Mouse (Mus musculus) frontal cortex, adult 2 months (tissue): ENCODE results near the gene Olfr1271. TPM values are rescaled to one million over a fixed set of nuclear protein-coding genes. Genes with fewer than 3 reads are reported as not detected.
"Not testable (repeated sequence)": the region's sequence is repeated elsewhere in the genome, so short reads cannot be mapped to it uniquely, and the experiment has no call there.

ENCODE experiments used
- DNase-seq, 2 experiments: peaks; one replicate each; pipeline ENCODE4 v3.0.0; 2022; ENCODE audit warnings: low spot score in 1 of 2; ENCODE audit errors: extremely low spot score in 1 of 2
- polyA plus RNA-seq: library from polyadenylated mRNA; depleted of rRNA; stranded (reverse); fragments of >200 nt; gene quantifications from 2 replicates; pipeline ENCODE4 v1.2.3, GENCODE M21; 2012; rRNA removed

Gene Olfr1271
- 0.02 TPM in 1 of 2 replicates, not detected in the other for polyA plus RNA-seq

DNA sequence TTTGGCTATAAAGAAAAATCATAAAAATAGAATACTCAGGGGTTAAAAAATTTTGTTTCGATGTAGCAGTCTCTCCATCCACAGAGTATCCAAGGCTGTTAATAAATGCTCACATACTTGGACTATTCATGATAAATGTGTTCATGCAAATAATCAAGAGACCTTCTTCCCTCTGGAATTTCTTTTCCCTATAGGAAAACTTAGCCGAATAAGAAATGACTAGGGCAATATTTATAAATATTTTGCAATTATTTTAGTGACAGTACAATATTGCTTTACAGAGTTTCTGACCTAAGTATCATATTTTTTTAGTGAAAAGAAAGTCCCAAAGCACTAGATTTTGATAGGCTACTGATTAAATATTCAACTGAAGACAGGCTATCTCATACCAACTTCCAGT lies at the start of gene Olfr1271:
Olfr1271 (minus strand) TSS at position 101 of the 400 bp plus-strand sequence.
- no peak for DNase-seq

DNA sequence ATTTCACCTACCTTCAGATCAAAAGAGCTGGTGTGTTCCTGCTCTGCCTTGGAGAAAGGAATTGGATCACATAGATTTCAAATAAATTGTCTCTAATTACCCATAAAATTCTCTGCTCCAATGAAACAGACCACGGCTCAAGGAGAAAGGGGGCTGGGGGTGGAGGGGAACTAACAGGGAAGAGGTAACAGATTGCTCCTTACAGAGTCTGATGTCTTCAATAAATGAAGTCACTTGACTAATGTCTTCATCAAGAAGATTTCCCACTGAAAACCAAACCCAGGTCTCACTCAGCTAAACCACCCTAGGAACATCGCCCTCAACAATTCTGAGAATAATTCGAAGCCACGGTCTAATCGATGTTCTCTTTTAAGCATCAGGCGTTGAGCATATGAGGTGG lies 21.9 kb upstream of the Olfr1271 start, which contains the start of gene Olfr1272:
Olfr1272 (minus strand) TSS at position 101 of the 400 bp plus-strand sequence.
- DNase-seq = no peak

DNA sequence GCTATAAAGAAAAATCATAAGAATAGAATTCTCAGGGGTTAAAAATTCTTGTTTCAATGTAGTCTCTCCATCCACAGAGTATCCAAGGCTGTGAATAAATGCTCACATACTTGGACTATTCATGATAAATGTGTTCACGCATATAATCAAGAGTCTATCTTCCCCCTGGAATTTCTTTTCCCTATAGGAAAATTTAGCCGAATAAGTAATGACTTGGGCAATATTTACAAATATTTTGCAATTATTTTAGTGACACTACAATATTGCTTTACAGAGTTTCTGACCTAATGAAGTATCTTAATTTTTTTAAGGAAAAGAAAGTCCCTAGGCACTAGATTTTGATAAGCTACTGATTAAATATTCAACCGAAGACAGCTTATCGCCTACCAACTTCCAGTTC lies 13.3 kb downstream of the Olfr1271 start, which contains the start of gene Olfr142:
Olfr142 (minus strand) TSS at position 101 of the 400 bp plus-strand sequence.
- no peak for DNase-seq

DNA sequence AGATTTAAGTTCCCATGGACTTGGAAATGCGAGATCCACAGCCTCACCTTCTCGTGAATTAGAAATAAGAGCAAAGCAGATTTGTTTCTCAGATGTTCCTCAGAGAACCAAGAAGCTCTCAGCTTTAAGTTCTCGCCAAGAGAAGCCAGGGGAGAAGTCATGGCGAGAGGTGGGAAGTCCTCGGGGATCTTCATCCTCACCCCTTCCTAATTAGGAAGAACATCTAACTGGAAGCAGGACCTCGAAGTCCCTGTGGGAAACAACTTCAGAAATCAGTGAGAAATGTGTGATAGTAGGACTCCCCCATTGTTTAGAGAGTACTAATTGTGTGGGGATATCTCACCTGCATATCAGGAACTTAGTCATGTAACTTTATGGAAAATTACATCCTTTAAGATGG lies 46.4 kb downstream of the Olfr1271 start, which contains the start of gene Olfr1506:
Olfr1506 (minus strand) TSS at position 101 of the 400 bp plus-strand sequence.
- DNase-seq = not testable (repeated sequence)

Other genes starting within 250 kb of the Olfr1271 start
- gene Olfr1264, start 245.5 kb downstream of the Olfr1271 start, polyA plus RNA-seq = not detected in 2 replicates
- gene Olfr1265, start 235.7 kb downstream of the Olfr1271 start, polyA plus RNA-seq = not detected in 2 replicates
- gene Olfr140, start 207.4 kb downstream of the Olfr1271 start, polyA plus RNA-seq = not detected in 2 replicates
- gene Olfr1269, start 149.6 kb downstream of the Olfr1271 start, polyA plus RNA-seq = not detected in 2 replicates
- 0.71 and 1.3 TPM in 2 replicates for gene Olfr32, start 128.7 kb downstream of the Olfr1271 start, polyA plus RNA-seq
- gene Olfr1270, start 117.9 kb downstream of the Olfr1271 start, polyA plus RNA-seq = 0.06 and 0.20 TPM in 2 replicates
- gene Olfr1506, start 46.5 kb downstream of the Olfr1271 start, polyA plus RNA-seq = not detected in 2 replicates
- gene Olfr142, start 13.4 kb downstream of the Olfr1271 start, polyA plus RNA-seq = 0.04 and 0.06 TPM in 2 replicates
- gene Olfr1272, start 21.8 kb upstream of the Olfr1271 start, polyA plus RNA-seq = not detected in 2 replicates
- not detected in 2 replicates for gene Gm13769, start 51.2 kb upstream of the Olfr1271 start, polyA plus RNA-seq
- gene Olfr1274-ps, start 127.7 kb upstream of the Olfr1271 start, polyA plus RNA-seq = not detected in 2 replicates